Mouse (Mus musculus) myocyte (in vitro differentiated cells): Measurements from ENCODE around the gene Cdcp2. TPM values are rescaled to one million over a fixed set of nuclear protein-coding genes. Genes with fewer than 3 reads are reported as not detected.

Source experiments
- H3K27me3 ChIP-seq: one replicate; pipeline ENCODE4 v1.6.1; 2011; ENCODE audit not compliant: control insufficient read depth, insufficient read depth, insufficient read length
- H3K36me3 ChIP-seq: one replicate; pipeline ENCODE4 v1.6.1; 2011; ENCODE audit not compliant: control insufficient read depth, insufficient read depth
- H3K4me2 ChIP-seq: one replicate; pipeline ENCODE4 v1.6.1; 2011; ENCODE audit warnings: low read depth, control low read depth
- H3K4me3 ChIP-seq: one replicate; pipeline ENCODE4 v1.5.1; 2011; ENCODE audit warnings: mild to moderate bottlenecking, control low read depth, moderate library complexity
- H3K79me2 ChIP-seq: one replicate; pipeline ENCODE4 v1.6.1; 2011; ENCODE audit not compliant: control insufficient read depth, insufficient read depth
- H3ac ChIP-seq: one replicate; pipeline ENCODE4 v1.6.1; 2011; ENCODE audit not compliant: control insufficient read depth, insufficient read length
- CEBPB ChIP-seq: IDR thresholded peaks from 2 replicates; pipeline ENCODE4 v1.6.1; 2011; ENCODE audit warnings: mild to moderate bottlenecking, moderate library complexity; ENCODE audit not compliant: poor library complexity, insufficient read depth, severe bottlenecking
- E2F4 ChIP-seq: IDR thresholded peaks from one replicate; pipeline ENCODE4 v1.6.1; 2011; ENCODE audit warnings: mild to moderate bottlenecking, control low read depth, moderate library complexity; ENCODE audit not compliant: insufficient read depth
- MAX ChIP-seq: IDR thresholded peaks from one replicate; pipeline ENCODE4 v1.6.1; 2011; ENCODE audit warnings: low read depth, mild to moderate bottlenecking, control low read depth
- MYOD1 ChIP-seq, 3 experiments: IDR thresholded peaks; one replicate each; pipeline ENCODE4 v1.6.1; 2011; ENCODE audit warnings: control low read depth in 2 of 3, low read depth in 2 of 3, mild to moderate bottlenecking in 2 of 3, moderate library complexity in 1 of 3; ENCODE audit not compliant: insufficient read length in 2 of 3, control insufficient read depth in 1 of 3
- MYOG ChIP-seq, 3 experiments: IDR thresholded peaks; one replicate each; pipeline ENCODE4 v1.6.1; 2011; ENCODE audit warnings: control low read depth in 2 of 3, low read depth in 2 of 3, mild to moderate bottlenecking in 2 of 3; ENCODE audit not compliant: insufficient read length in 2 of 3, control insufficient read depth in 1 of 3, insufficient read depth in 1 of 3
- POLR2A ChIP-seq: IDR thresholded peaks from one replicate; pipeline ENCODE4 v1.6.1; 2011; ENCODE audit warnings: low read depth, mild to moderate bottlenecking, control low read depth, moderate library complexity; ENCODE audit not compliant: insufficient read length
- POLR2AphosphoS2 ChIP-seq: IDR thresholded peaks from one replicate; pipeline ENCODE4 v1.6.1; 2011; ENCODE audit warnings: low read depth, control low read depth; ENCODE audit not compliant: insufficient read length
- REST ChIP-seq: IDR thresholded peaks from one replicate; pipeline ENCODE4 v1.6.1; 2011; ENCODE audit warnings: mild to moderate bottlenecking, control low read depth, moderate library complexity; ENCODE audit not compliant: insufficient read depth, insufficient read length
- SRF ChIP-seq: IDR thresholded peaks from one replicate; pipeline ENCODE4 v1.6.1; 2011; ENCODE audit warnings: low read depth; ENCODE audit not compliant: control insufficient read depth, insufficient read length
- TCF12 ChIP-seq: IDR thresholded peaks from one replicate; pipeline ENCODE4 v1.6.1; 2011; ENCODE audit warnings: mild to moderate bottlenecking, control low read depth; ENCODE audit not compliant: poor library complexity, insufficient read depth, severe bottlenecking
- TCF3 ChIP-seq: IDR thresholded peaks from one replicate; pipeline ENCODE4 v1.6.1; 2011; ENCODE audit warnings: low read depth, control low read depth; ENCODE audit not compliant: insufficient read length
- USF1 ChIP-seq: IDR thresholded peaks from one replicate; pipeline ENCODE4 v1.6.1; 2011; ENCODE audit warnings: low read depth, mild to moderate bottlenecking, control low read depth, moderate library complexity
- polyA plus RNA-seq: library from polyadenylated mRNA; unstranded; fragments of >200 nt; fragmentation: generic; extraction: Trizol; gene quantifications from one replicate; pipeline ENCODE4 v1.2.1, GENCODE M21; 2012; ENCODE audit warnings: missing spikeins

Gene Cdcp2
- polyA plus RNA-seq, 1 experiment = not detected

- H3K4me2 ChIP-seq = no peak overlapping the region
- no peak for TF ChIP-seq SRF
- no peak for TF ChIP-seq CEBPB
- TF ChIP-seq TCF3 = no peak
- no peak for TF ChIP-seq REST
- TF ChIP-seq POLR2AphosphoS2 = no peak
- no peak for TF ChIP-seq E2F4
- no peak for TF ChIP-seq MYOD1 (IDR thresholded peaks at IDR 0.05; ENCODE audit: control insufficient read depth in 1 of 3, insufficient read length in 2 of 3, low read depth in 2 of 3)
- no peak for TF ChIP-seq USF1
- no peak overlapping the region for H3K4me3 ChIP-seq
Measured at GRCm38 (mm10) chr4:107072343-107072742, 24.3 kb upstream of the Cdcp2 start.

GRCm38 (mm10) chr4:107075456-107075855 is 21.2 kb upstream of the Cdcp2 start:
- H3K79me2 ChIP-seq = no peaks in the 10 kb centered on the region
- no peak overlapping the region for H3ac ChIP-seq
- no peak overlapping the region for H3K4me2 ChIP-seq
- H3K4me3 ChIP-seq = no peak overlapping the region
- H3K27me3 ChIP-seq = no peaks in the 10 kb centered on the region
- TF ChIP-seq REST (no peak), TCF3 (no peak), MYOG (IDR thresholded peaks at IDR 0.05; ENCODE audit: control insufficient read depth in 1 of 3, insufficient read depth in 1 of 3, insufficient read length in 2 of 3, low read depth in 2 of 3) (no peak), MAX (no peak), TCF12 (no peak), POLR2AphosphoS2 (no peak), E2F4 (no peak), MYOD1 (IDR thresholded peaks at IDR 0.05; ENCODE audit: control insufficient read depth in 1 of 3, insufficient read length in 2 of 3, low read depth in 2 of 3) (no peak), CEBPB (no peak), POLR2A (no peak), USF1 (no peak), SRF (no peak)
- H3K36me3 ChIP-seq = no peaks in the 10 kb centered on the region

More at GRCm38 (mm10) chr4:107072343-107072742, 24.3 kb upstream of the Cdcp2 start:
- H3ac ChIP-seq = no peak overlapping the region
- no peaks in the 10 kb centered on the region for H3K79me2 ChIP-seq
- H3K27me3 ChIP-seq = no peaks in the 10 kb centered on the region
- H3K36me3 ChIP-seq = no peaks in the 10 kb centered on the region

- no peaks in the 10 kb centered on the region for H3K36me3 ChIP-seq
- no peak overlapping the region for H3K4me2 ChIP-seq
- H3K27me3 ChIP-seq = no peaks in the 10 kb centered on the region
- TF ChIP-seq POLR2AphosphoS2 (no peak), MAX (no peak), USF1 (no peak), MYOD1 (IDR thresholded peaks at IDR 0.05; ENCODE audit: control insufficient read depth in 1 of 3, insufficient read length in 2 of 3, low read depth in 2 of 3) (no peak), CEBPB (no peak), E2F4 (no peak), MYOG (IDR thresholded peaks at IDR 0.05; ENCODE audit: control insufficient read depth in 1 of 3, insufficient read depth in 1 of 3, insufficient read length in 2 of 3, low read depth in 2 of 3) (no peak), POLR2A (no peak), REST (no peak), SRF (no peak), TCF12 (no peak), TCF3 (no peak)
- no peaks in the 10 kb centered on the region for H3K79me2 ChIP-seq
- no peak overlapping the region for H3K4me3 ChIP-seq
- no peak overlapping the region for H3ac ChIP-seq
Measured at GRCm38 (mm10) chr4:107078894-107079293, 17.8 kb upstream of the Cdcp2 start.

- Histone ChIP-seq H3K4me3 (no peak overlapping the region), H3K4me2 (no peak overlapping the region), H3K36me3 (no peaks in the 10 kb centered on the region), H3ac (no peak overlapping the region), H3K79me2 (no peaks in the 10 kb centered on the region), H3K27me3 (no peaks in the 10 kb centered on the region)
- TF ChIP-seq MAX = no peak
- TF ChIP-seq E2F4 = no peak
- TF ChIP-seq MYOD1 (IDR thresholded peaks at IDR 0.05; ENCODE audit: control insufficient read depth in 1 of 3, insufficient read length in 2 of 3, low read depth in 2 of 3) = no peak
- no peak for TF ChIP-seq SRF
- no peak for TF ChIP-seq TCF3
- TF ChIP-seq USF1 = no peak
- no peak for TF ChIP-seq CEBPB
- no peak for TF ChIP-seq REST
- TF ChIP-seq POLR2AphosphoS2 = no peak
- TF ChIP-seq TCF12 = no peak
- no peak for TF ChIP-seq MYOG (IDR thresholded peaks at IDR 0.05; ENCODE audit: control insufficient read depth in 1 of 3, insufficient read depth in 1 of 3, insufficient read length in 2 of 3, low read depth in 2 of 3)
- no peak for TF ChIP-seq POLR2A
Measured at GRCm38 (mm10) chr4:107079716-107080115, 17.0 kb upstream of the Cdcp2 start.

GRCm38 (mm10) chr4:107082185-107082584 is 14.5 kb upstream of the Cdcp2 start:
- peaks cover 11% of the 10 kb centered on the region for H3K27me3 ChIP-seq
- TF ChIP-seq MYOG (IDR thresholded peaks at IDR 0.05; ENCODE audit: control insufficient read depth in 1 of 3, insufficient read depth in 1 of 3, insufficient read length in 2 of 3, low read depth in 2 of 3) (peak in 1 of 3 experiments; percentile 47), REST (no peak), USF1 (no peak), POLR2A (no peak)
- H3ac ChIP-seq = no peak overlapping the region
- no peak overlapping the region for H3K4me2 ChIP-seq
- H3K36me3 ChIP-seq = no peaks in the 10 kb centered on the region
- H3K79me2 ChIP-seq = no peaks in the 10 kb centered on the region
- H3K4me3 ChIP-seq = no peak overlapping the region
